Mouse (Mus musculus) ES-Bruce4 (cell line): ENCODE measurements around the gene Fcamr. TPM values are rescaled to one million over a fixed set of nuclear protein-coding genes. Genes with fewer than 3 reads are reported as not detected.

Source experiments
- H3K27ac ChIP-seq: 2 replicates; pipeline ENCODE4 v1.5.1; 2012; ENCODE audit warnings: low read length, inconsistent platforms; ENCODE audit not compliant: insufficient read depth
- H3K27me3 ChIP-seq: 2 replicates; pipeline ENCODE4 v1.6.1; 2012; ENCODE audit warnings: mild to moderate bottlenecking, low read length, inconsistent platforms; ENCODE audit not compliant: control insufficient read depth, poor library complexity, insufficient read depth, severe bottlenecking
- H3K36me3 ChIP-seq: 2 replicates; pipeline ENCODE4 v1.6.1; 2012; ENCODE audit warnings: inconsistent platforms, mild to moderate bottlenecking, low read length, moderate library complexity; ENCODE audit not compliant: control insufficient read depth, poor library complexity, insufficient read depth, severe bottlenecking
- H3K4me1 ChIP-seq: one replicate; pipeline ENCODE4 v1.8.1; 2011; ENCODE audit warnings: low read length; ENCODE audit not compliant: control insufficient read depth, insufficient read depth
- H3K4me3 ChIP-seq: 2 replicates; pipeline ENCODE4 v1.5.1; 2011; ENCODE audit warnings: low read depth, mild to moderate bottlenecking, low read length
- H3K9ac ChIP-seq: 2 replicates; pipeline ENCODE4 v1.6.1; 2012; ENCODE audit warnings: low read depth, mild to moderate bottlenecking, inconsistent platforms; ENCODE audit not compliant: poor library complexity, severe bottlenecking
- H3K9me3 ChIP-seq: replicated peaks from 2 replicates; pipeline ENCODE4 v1.6.1; 2012; ENCODE audit warnings: mild to moderate bottlenecking, low read length, inconsistent platforms; ENCODE audit not compliant: control insufficient read depth, poor library complexity, insufficient read depth, severe bottlenecking
- CTCF ChIP-seq: IDR thresholded peaks from one replicate; pipeline ENCODE4 v1.8.1; 2011; ENCODE audit warnings: low read depth, low read length
- EP300 ChIP-seq: IDR thresholded peaks from 2 replicates; pipeline ENCODE4 v1.6.1; 2011; ENCODE audit warnings: low read depth, low read length; ENCODE audit not compliant: insufficient read depth
- POLR2A ChIP-seq: IDR thresholded peaks from one replicate; pipeline ENCODE4 v1.8.1; 2011; ENCODE audit warnings: low read length; ENCODE audit not compliant: insufficient read depth
- polyA plus RNA-seq: library from polyadenylated mRNA; stranded (reverse); fragments of >200 nt; gene quantifications from 2 replicates; pipeline ENCODE4 v1.2.4, GENCODE M21; 2011; ENCODE audit warnings: low read depth; ENCODE audit not compliant: missing spikeins, insufficient read depth, insufficient read length

Fcamr gene
- polyA plus RNA-seq, 1 experiment: not detected

- TF ChIP-seq POLR2A: no peak
- no peak for TF ChIP-seq CTCF
- no peak for TF ChIP-seq EP300
- no peak within 1 kb of the TSS for H3K27ac ChIP-seq
- H3K4me3 ChIP-seq: no peak within 1 kb of the TSS
- H3K36me3 ChIP-seq: no peaks in the 10 kb centered on the region
- 0 out of 2 replicates have a peak, but pooled peaks cover 5% of the 10 kb centered on the region for H3K9me3 ChIP-seq
- no peaks in the 10 kb centered on the region for H3K4me1 ChIP-seq
- no peaks in the 10 kb centered on the region for H3K27me3 ChIP-seq
- no peak within 1 kb of the TSS for H3K9ac ChIP-seq
Measured at GRCm38 (mm10) chr1:130826448-130826847, 25.7 kb downstream of the Fcamr start, which contains the start of gene Pigr. Gene Pigr (plus strand): TSS chr1:130826684.

GRCm38 (mm10) chr1:130828656-130829055, 28.0 kb downstream of the Fcamr start:
- TF ChIP-seq POLR2A (no peak), CTCF (no peak), EP300 (no peak)
- Histone ChIP-seq H3K4me3 (no peak overlapping the region), H3K9me3 (0 out of 2 replicates have a peak, but pooled peaks cover 5% of the 10 kb centered on the region), H3K4me1 (no peaks in the 10 kb centered on the region), H3K27me3 (no peaks in the 10 kb centered on the region), H3K9ac (no peak overlapping the region), H3K27ac (no peak overlapping the region), H3K36me3 (no peaks in the 10 kb centered on the region)

DNA sequence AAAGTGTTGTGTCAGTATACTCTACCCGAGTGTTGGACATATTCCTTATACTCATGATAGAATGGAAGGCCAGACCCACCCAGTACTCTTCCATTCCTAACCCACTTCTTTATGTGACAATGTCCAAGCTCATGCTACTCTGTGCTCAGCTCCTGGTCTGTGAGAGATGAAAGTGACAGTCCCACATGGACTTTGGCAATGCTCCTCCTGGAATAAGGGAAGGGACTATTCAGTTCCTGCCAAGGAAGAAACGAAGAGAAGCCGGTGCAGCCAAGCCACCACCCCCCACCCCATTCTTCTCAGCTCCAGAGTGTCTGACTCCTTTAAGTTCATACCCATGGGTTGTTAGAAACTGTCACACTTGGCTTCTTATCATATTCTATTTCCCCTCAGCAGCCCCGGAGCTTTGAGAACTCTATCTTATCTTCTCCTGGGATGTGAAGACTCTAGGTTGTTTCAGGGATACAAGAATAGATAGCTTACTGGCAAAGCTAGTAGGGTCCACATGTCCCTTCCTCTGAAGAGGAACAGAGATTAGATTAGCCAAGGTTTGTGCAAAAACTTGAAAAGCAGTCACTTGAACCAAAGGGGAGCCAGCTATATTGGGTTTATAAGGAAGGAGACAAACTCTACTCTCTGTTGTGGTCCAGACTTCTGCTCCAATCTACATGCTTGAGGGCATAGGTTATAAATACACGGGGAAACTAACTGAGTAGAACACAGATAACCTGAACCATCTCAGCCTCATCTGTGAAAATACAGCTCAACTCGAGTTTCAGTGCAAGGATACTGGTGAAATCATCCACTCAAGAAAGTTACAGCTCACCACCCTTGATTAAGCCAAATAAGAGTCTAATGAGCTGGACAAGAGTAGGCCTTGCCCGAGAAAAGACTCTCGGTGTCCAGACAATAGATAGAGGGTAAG, 29.5 kb downstream of the Fcamr start:
- no peak overlapping the region for H3K9ac ChIP-seq
- TF ChIP-seq POLR2A (no peak), EP300 (no peak), CTCF (no peak)
- no peak overlapping the region for H3K27ac ChIP-seq
- no peaks in the 10 kb centered on the region for H3K4me1 ChIP-seq
- H3K27me3 ChIP-seq: no peaks in the 10 kb centered on the region
- H3K36me3 ChIP-seq: no peaks in the 10 kb centered on the region
- 0 out of 2 replicates have a peak, but pooled peaks cover 5% of the 10 kb centered on the region for H3K9me3 ChIP-seq
- H3K4me3 ChIP-seq: no peak overlapping the region

GRCm38 (mm10) chr1:130832230-130833149, 31.8 kb downstream of the Fcamr start:
- H3K27ac ChIP-seq: no peak overlapping the region
- H3K9me3 ChIP-seq: no peaks in the 10 kb centered on the region
- no peaks in the 10 kb centered on the region for H3K4me1 ChIP-seq
- no peak for TF ChIP-seq EP300
- no peak for TF ChIP-seq POLR2A
- no peak for TF ChIP-seq CTCF
- H3K27me3 ChIP-seq: no peaks in the 10 kb centered on the region
- no peak overlapping the region for H3K9ac ChIP-seq
- no peak overlapping the region for H3K4me3 ChIP-seq
- H3K36me3 ChIP-seq: no peaks in the 10 kb centered on the region

DNA sequence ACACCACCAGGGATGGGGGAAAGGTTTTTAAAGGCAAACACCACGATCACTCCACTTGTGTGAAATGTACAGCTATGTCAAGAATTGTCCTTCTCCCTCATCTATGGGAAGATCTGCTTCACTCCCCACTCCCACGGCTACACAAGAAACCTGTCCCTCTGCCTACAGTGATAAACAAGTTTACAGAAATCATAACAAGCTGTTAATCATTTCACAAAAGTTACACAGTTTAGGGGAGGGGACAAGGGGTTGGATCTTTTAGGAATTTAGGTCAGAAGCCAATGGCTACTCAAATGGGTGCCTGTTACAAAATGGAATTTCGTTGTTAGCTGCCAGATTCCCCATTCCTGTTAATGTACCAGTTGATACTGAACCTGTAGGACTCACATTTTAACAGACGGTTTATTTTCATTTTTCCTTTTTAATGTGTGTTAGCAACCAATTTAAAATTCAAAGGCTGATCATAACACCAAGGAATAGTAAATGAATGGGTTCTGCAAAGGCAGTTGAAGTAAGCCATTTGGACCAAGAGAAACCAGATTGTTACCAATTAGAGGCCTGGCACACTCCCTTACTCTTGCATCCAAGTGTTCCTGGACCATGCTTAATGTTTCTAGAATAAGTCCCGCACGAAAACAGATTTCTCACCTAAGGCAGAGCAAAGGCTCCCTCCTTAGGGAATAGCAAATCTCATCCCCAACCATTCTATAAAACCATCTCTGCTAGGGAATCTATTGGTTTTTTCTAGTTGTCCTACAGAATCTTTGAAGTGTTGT, 34.6 kb downstream of the Fcamr start:
- Histone ChIP-seq H3K9me3 (no peaks in the 10 kb centered on the region; the same call in 1 of the 2 replicates), H3K4me1 (no peaks in the 10 kb centered on the region)

More for the DNA sequence above, 34.6 kb downstream of the Fcamr start:
- Histone ChIP-seq H3K27me3 (no peaks in the 10 kb centered on the region), H3K9ac (no peak overlapping the region), H3K4me3 (no peak overlapping the region), H3K27ac (no peak overlapping the region), H3K36me3 (no peaks in the 10 kb centered on the region)
- TF ChIP-seq EP300: no peak
- no peak for TF ChIP-seq POLR2A
- no peak for TF ChIP-seq CTCF
